In the genomic region with DNA sequence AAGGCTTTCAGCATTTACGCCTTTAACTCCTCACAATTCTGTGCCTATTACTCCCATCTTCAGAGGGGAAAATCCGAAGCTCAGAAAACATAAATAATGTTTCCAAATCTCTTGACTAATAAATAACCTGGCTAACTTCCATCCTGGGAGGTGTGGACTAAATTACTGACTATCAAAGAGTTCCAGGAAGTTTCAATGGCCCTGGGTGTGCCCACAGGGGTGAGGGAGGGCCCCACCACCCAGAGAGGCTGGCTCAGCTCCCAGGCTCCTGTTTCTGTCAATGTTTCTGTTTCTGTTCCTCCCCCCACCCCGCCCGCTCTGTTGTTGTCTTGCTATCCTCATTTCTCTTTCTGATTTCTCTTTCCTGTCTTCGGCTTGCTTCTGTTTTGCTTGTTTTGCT, we compare ENCODE assay signal across 8 mouse cellular contexts.
A peak's percentile ranks its signal among the peaks of the same experiment; 100 is the strongest.
DNase-seq lines count a peak whose midpoint lies in the region; ATAC-seq and TF ChIP-seq lines count a peak whose summit lies in the region.

No protein-coding gene starts in this region.

- no peak for ATAC-seq in liver, embryonic 11.5 days (replicated peaks; ENCODE audit: low FRiP score)

- peaks cover 23% of the 10 kb centered on the region for H3K4me1 ChIP-seq in liver, embryonic 11.5 days (replicated peaks; ENCODE audit: control insufficient read depth, insufficient read depth, low read length)
- H3K4me1 ChIP-seq in thymus, adult 2 months (replicated peaks; ENCODE audit: control insufficient read depth, insufficient read depth, low read length) = 0 out of 2 replicates have a peak, but pooled peaks cover 5% of the 10 kb centered on the region

- no peaks in the 10 kb centered on the region for H3K27me3 ChIP-seq in liver, embryonic 11.5 days (replicated peaks; ENCODE audit: control insufficient read depth, insufficient read depth, low read length)
- no peaks in the 10 kb centered on the region for H3K27me3 ChIP-seq in thymus, adult 2 months (ENCODE audit: control insufficient read depth, insufficient read depth, low read length)

- peak; percentile 21 for DNase-seq in liver
- DNase-seq in liver, embryonic 11.5 days (ENCODE audit: low spot score) = no peak
- peak; percentile 57 to 74 for DNase-seq in adrenal gland, postnatal 36 days
- peak; percentile 70 for DNase-seq in heart, postnatal 4 days
- DNase-seq in lung, postnatal 14 days = peak; percentile 70
- no peak for DNase-seq in thymus, adult 2 months
- no peak for DNase-seq in layer of hippocampus, adult 2 months (ENCODE audit: low spot score in 2 of 2)
- no peak for DNase-seq in natural killer cell, adult 2 months (ENCODE audit: low spot score in 2 of 2)

- no peaks in the 10 kb centered on the region for H3K9me3 ChIP-seq in liver, embryonic 11.5 days (ENCODE audit: control insufficient read depth, low read length)

- no peak for TF ChIP-seq POLR2A in thymus, adult 2 months (IDR thresholded peaks at IDR 0.05; ENCODE audit: control insufficient read depth, extremely low read depth, insufficient read depth, low read length, poor library complexity)

- H3K4me2 ChIP-seq in liver, embryonic 11.5 days = no peak overlapping the region

- no peak overlapping the region for H3K4me3 ChIP-seq in liver, embryonic 11.5 days (ENCODE audit: low read depth, low read length)
- no peak overlapping the region for H3K4me3 ChIP-seq in thymus, adult 2 months (ENCODE audit: control insufficient read depth, insufficient read depth, low read length)
- H3K4me3 ChIP-seq in layer of hippocampus, adult 2 months = no peak overlapping the region

- H3K27ac ChIP-seq in liver, embryonic 11.5 days (ENCODE audit: low read depth, low read length) = no peak overlapping the region
- H3K27ac ChIP-seq in thymus, adult 2 months (ENCODE audit: control insufficient read depth, insufficient read depth, low read length) = no peak overlapping the region
- H3K27ac ChIP-seq in layer of hippocampus, adult 2 months = no peak overlapping the region

- no peaks in the 10 kb centered on the region for H3K36me3 ChIP-seq in liver, embryonic 11.5 days (ENCODE audit: control insufficient read depth, insufficient read depth, low read length)
- no peaks in the 10 kb centered on the region for H3K36me3 ChIP-seq in thymus, adult 2 months (ENCODE audit: control insufficient read depth, insufficient read depth, low read length)

- H3K9ac ChIP-seq in liver, embryonic 11.5 days (ENCODE audit: low read depth, low read length) = no peak overlapping the region

- no peak for TF ChIP-seq CTCF in thymus, adult 2 months (IDR thresholded peaks at IDR 0.05; ENCODE audit: borderline replicate concordance, control insufficient read depth, extremely low read depth, insufficient read depth, low read length, poor library complexity)
- TF ChIP-seq CTCF in layer of hippocampus, adult 2 months (conservative IDR thresholded peaks at IDR 0.05) = no peak

- 66% methylated on average over 5 of the region's 5 CpGs for WGBS in liver, embryonic 11.5 days
- WGBS in thymus, adult 2 months = 64% methylated on average over 5 of the region's 5 CpGs

Comparison
In these comparisons a context has a peak if more than half of its experiments do, and no peak if none do; other contexts are left out.
1. DNase-seq: peak in liver (single experiment), adrenal gland, postnatal 36 days (2 of 2), heart, postnatal 4 days (single experiment) and lung, postnatal 14 days (single experiment); none in liver, embryonic 11.5 days (single experiment), thymus, adult 2 months (single experiment), layer of hippocampus, adult 2 months (0 of 2) and natural killer cell, adult 2 months (0 of 2).